Mouse (Mus musculus) frontal cortex, adult (tissue): ENCODE results near the gene Gga1.
A peak's percentile ranks its signal among the peaks of the same experiment; 100 is the strongest.

Experiments
- ATAC-seq: cut with Nextera tagmentation; 2 replicates; pipeline ENCODE4 v1.9.2; 2017; ENCODE audit warnings: mild to moderate bottlenecking, moderate library complexity, mixed read lengths; ENCODE audit not compliant: low TSS enrichment

The Gga1 gene

GRCm38 (mm10) chr15:78936403-78936802 lies 59.4 kb downstream of the Gga1 start:
- no peak for ATAC-seq

- ATAC-seq = no peak
These were observed 60.3 kb downstream of the Gga1 start for GRCm38 (mm10) chr15:78937311-78937710.

- ATAC-seq = no peak
These were observed 61.0 kb downstream of the Gga1 start for GRCm38 (mm10) chr15:78937963-78938362.

GRCm38 (mm10) chr15:78940325-78940724 lies 63.3 kb downstream of the Gga1 start:
- no peak for ATAC-seq

- ATAC-seq = peak; percentile 64
These were observed 65.7 kb downstream of the Gga1 start for GRCm38 (mm10) chr15:78942663-78943062.
